Mouse (Mus musculus): ENCODE results near the gene Gm5751.
"Not testable (repeated sequence)": the region's sequence is repeated elsewhere in the genome, so short reads cannot be mapped to it uniquely, and the experiment has no call there.

- not testable (repeated sequence) for TF ChIP-seq POLR2A (IDR thresholded peaks at IDR 0.05; ENCODE audit: low read depth, low read length); CTCF (IDR thresholded peaks at IDR 0.05; ENCODE audit: extremely low read depth, insufficient read length, insufficient replicate concordance, low read depth, low read length)
Observed at GRCm38 (mm10) chrX:8873953-8874352, at the start of gene Gm5751.
